Mouse (Mus musculus): ENCODE data around the gene Casp9. TPM values are rescaled to one million over a fixed set of nuclear protein-coding genes. Genes with fewer than 3 reads are reported as not detected.

Casp9 gene
- total RNA-seq, 2 experiments from 2014 or later, result 5.8 to 9.3 TPM

DNA sequence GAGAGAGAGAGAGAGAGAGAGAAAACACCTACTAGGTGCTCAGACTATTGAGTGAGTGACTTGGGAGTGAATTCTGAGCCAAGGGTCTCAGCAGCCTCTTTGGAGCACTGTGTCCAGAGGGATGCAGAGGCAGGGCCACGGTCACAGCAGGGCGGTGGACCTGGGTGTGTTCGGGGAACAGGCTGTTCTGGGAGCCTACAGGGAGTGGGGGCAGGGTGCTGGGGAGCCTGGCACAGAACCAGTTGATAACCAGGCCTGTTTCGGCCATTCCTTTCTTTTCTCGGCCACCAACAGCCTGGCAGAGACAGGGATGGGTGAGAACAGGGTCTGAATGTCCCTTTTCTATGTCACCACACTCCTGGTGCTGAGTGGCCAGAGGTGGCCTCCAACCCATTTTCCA, 69.5 kb downstream of the Casp9 start:
- ATAC-seq (replicated peaks; ENCODE audit: poor library complexity), result no peak

DNA sequence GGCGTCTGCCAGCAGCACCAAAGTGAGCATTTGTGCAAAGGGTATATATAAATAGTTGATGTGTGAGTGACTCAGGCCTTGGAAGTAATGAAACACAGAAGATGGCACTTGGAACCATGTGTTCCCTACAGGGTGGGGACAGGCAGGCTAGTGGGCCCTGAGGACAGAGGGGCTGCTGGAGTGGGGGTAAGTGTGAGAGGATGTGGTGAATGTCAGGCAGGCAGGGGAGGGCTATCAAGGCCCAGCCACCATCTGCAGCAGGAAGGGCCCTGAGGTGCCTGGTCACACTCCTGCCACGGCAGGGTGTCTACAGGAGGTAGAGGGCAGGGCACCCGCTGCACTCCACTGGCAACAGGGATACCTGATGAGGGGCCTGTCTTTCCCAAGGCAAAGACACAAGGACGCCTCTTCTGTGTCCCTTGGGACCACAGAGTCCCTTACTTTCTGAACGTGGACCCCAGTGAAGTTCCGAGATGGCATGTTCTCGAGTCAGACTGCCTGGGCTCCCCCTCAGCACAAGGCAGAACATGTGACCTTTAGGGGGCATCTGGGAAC, 70.4 kb downstream of the Casp9 start:
- ATAC-seq (replicated peaks; ENCODE audit: poor library complexity), result no peak

DNA sequence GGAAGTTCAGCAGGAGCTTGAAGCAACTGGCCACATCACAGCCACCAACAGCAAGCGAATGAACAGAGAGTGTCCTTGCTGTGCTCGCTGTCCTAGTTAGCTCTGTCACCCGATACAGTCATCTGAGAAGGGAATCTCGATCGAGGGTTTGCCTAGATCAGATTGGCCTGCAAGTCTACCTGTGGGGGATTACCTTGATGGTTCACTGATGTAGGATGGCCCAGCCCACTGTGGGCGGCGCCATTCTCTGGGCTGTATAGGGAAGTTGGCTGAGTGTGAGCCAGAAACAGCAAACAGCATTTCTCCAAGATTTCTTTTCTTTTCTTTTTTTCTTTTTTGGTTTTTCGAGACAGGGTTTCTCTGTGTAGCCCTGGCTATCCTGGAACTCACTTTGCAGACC, 71.1 kb downstream of the Casp9 start:
- ATAC-seq (replicated peaks; ENCODE audit: poor library complexity), result no peak

DNA sequence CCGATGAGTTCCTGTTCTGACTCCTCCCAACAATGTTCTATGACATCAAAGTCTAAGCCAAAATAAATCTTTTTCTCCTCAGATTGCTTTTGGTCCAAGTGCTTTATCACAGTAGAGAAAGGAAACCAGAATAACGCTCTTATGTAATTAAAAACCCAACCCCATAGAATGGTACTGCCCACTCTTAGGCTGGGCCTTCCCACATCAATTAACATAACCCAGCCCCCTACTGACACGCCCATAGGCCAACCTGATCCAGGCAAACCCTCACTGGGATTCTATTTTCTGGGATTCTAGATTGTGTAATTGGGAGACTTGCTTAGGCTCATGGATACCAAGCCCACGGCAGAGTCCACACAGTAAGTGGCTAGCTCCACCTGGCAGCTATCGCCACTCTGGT, 71.6 kb downstream of the Casp9 start:
- ATAC-seq (replicated peaks; ENCODE audit: poor library complexity), result no peak

Other genes starting within 250 kb of the Casp9 start
- not detected in 2 replicates for gene Fblim1, start 187.5 kb upstream of the Casp9 start, total RNA-seq (2015)
- 0.07 TPM in 1 of 2 replicates, not detected in the other for gene Fblim1, start 187.5 kb upstream of the Casp9 start, total RNA-seq (2017)
- gene Tmem82, start 175.0 kb upstream of the Casp9 start, total RNA-seq (2015), result 0.10 and 0.76 TPM in 2 replicates
- gene Tmem82, start 175.0 kb upstream of the Casp9 start, total RNA-seq (2017), result 0.46 and 1.6 TPM in 2 replicates
- gene Slc25a34, start 169.8 kb upstream of the Casp9 start, total RNA-seq (2015), result not detected in 2 replicates
- not detected in 2 replicates for gene Slc25a34, start 169.8 kb upstream of the Casp9 start, total RNA-seq (2017)
- 7.2 and 12.8 TPM in 2 replicates for gene Plekhm2, start 128.7 kb upstream of the Casp9 start, total RNA-seq (2015)
- gene Plekhm2, start 128.7 kb upstream of the Casp9 start, total RNA-seq (2017), result 9.8 and 11.0 TPM in 2 replicates
- 20.0 and 22.7 TPM in 2 replicates for gene Rsc1a1, start 108.0 kb upstream of the Casp9 start, total RNA-seq (2015)
- 6.6 and 7.6 TPM in 2 replicates for gene Rsc1a1, start 108.0 kb upstream of the Casp9 start, total RNA-seq (2017)
- 15.0 and 18.7 TPM in 2 replicates for gene Ddi2, start 70.2 kb upstream of the Casp9 start, total RNA-seq (2015)
- 23.7 and 29.4 TPM in 2 replicates for gene Ddi2, start 70.2 kb upstream of the Casp9 start, total RNA-seq (2017)
- not detected in 2 replicates for gene Agmat, start 46.9 kb upstream of the Casp9 start, total RNA-seq (2015)
- gene Agmat, start 46.9 kb upstream of the Casp9 start, total RNA-seq (2017), result not detected in 2 replicates
- gene Dnajc16, start 2.7 kb upstream of the Casp9 start, total RNA-seq (2015), result 4.8 and 6.5 TPM in 2 replicates
- gene Dnajc16, start 2.7 kb upstream of the Casp9 start, total RNA-seq (2017), result 5.9 and 6.4 TPM in 2 replicates
- gene Cela2a, start 32.5 kb downstream of the Casp9 start, total RNA-seq (2015), result not detected in 2 replicates
- not detected in 2 replicates for gene Cela2a, start 32.5 kb downstream of the Casp9 start, total RNA-seq (2017)
- not detected in 2 replicates for gene Ctrc, start 52.7 kb downstream of the Casp9 start, total RNA-seq (2015)
- not detected in 2 replicates for gene Ctrc, start 52.7 kb downstream of the Casp9 start, total RNA-seq (2017)
- gene Efhd2, start 81.3 kb downstream of the Casp9 start, total RNA-seq (2015), result 42.2 and 49.9 TPM in 2 replicates
- 53.6 and 58.1 TPM in 2 replicates for gene Efhd2, start 81.3 kb downstream of the Casp9 start, total RNA-seq (2017)
- gene Fhad1, start 221.5 kb downstream of the Casp9 start, total RNA-seq (2015), result 0.20 TPM in 1 of 2 replicates, not detected in the other
- 1.2 TPM in 1 of 2 replicates, not detected in the other for gene Fhad1, start 221.5 kb downstream of the Casp9 start, total RNA-seq (2017)

All from megakaryocyte progenitor cell, adult 5-6 weeks (primary cell).